Mouse (Mus musculus) kidney, adult 9 months (tissue): ENCODE measurements around the gene Gm5797.
"Not testable (repeated sequence)": the region's sequence is repeated elsewhere in the genome, so short reads cannot be mapped to it uniquely, and the experiment has no call there.

Source experiments
- DNase-seq: peaks from one replicate; pipeline ENCODE4 v3.0.0; 2022

Gene Gm5797

DNA sequence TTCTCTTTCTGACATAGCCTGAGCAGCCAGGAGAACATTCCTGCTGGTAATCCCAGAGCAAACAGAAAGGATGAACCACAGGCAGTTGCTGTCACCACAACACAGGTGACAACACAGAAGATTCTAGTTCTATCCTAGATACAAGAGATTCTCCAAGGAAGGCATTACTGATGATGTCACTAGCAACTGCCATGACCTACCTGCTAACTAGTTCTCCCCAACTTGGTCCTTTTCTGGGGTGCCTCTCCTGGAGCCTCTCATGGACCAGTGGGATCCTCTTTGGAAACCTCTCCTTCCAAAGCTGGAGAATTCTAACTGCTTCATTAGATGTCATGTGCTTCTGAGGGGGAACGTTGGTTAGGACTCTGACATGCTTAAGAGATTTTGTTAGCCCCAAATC is at the start of gene Gm5797:
TSS of gene Gm5797 (minus strand) at position 101 of the 400 bp plus-strand sequence.
- DNase-seq = not testable (repeated sequence)

DNA sequence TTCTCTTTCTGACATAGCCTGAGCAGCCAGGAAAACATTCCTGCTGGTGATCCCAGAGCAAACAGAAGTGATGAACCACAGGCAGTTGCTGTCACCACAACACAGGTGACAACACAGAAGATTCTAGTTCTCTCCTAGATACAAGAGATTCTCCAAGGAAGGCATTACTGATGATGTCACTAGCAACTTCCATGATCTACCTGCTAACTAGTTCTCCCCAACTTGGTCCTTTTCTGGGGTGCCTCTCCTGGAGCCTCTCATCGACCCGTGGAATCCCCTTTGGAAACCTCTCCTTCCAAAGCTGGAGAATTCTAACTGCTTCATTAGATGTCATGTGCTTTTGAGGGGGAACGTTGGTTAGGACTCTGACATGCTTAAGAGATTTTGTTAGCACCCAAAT is 32.8 kb upstream of the Gm5797 start, which contains the start of gene Gm8374:
TSS of gene Gm8374 (minus strand) at position 101 of the 400 bp plus-strand sequence.
- not testable (repeated sequence) for DNase-seq

DNA sequence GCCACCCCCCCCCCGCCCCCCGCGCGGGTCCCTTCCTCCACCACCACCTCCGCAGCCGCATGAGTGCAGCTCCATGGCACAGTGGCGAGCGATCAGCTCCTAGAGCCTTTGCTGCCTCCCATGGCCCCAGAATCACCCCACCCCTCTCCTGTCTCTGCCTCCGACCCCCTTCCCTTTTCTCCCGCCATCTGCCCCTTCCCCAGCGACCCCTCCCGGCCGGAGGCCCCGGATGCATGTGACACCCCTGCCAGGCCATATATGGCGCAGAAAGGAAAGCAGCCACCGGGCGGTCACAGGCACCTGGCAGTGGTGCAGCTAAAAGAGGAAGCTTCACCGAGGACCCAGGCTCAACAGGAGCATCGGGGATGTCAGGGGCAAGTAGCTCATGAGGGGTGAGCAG is 17.1 kb downstream of the Gm5797 start:
- not testable (repeated sequence) for DNase-seq

DNA sequence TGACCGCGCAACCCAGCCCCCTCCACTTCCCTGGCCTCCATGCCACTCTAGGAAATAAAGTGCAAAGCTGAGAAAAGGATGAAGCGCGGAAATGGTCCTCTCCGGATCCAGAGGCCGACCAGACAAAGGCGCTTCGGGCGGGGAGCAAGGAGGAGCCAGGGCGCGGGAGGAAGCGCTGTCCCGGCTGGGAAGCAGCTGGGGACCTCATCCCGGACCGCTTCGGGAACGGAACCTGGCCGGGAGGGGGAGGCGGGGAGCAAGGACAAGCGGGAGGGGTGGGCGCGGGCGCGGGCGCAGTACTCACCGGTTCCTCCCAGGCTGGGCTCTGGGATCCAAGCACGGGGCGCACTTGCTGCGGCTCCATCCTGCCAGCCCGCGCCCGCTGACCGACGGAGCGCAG is 17.5 kb downstream of the Gm5797 start, which contains the start of gene Gm3739:
TSS of gene Gm3739 (minus strand) at position 389 of the 400 bp plus-strand sequence.
- not testable (repeated sequence) for DNase-seq
